Mouse (Mus musculus): ENCODE data around the gene Naa38. TPM values are rescaled to one million over a fixed set of nuclear protein-coding genes. Genes with fewer than 3 reads are reported as not detected.

Naa38 gene
- total RNA-seq, 1 experiment from 2014 or later = 137 TPM

GRCm38 (mm10) chr11:69373223-69373965, 21.9 kb upstream of the Naa38 start:
- DNase-seq = no peak

GRCm38 (mm10) chr11:69375646-69376045, 19.6 kb upstream of the Naa38 start:
- no peak for DNase-seq

GRCm38 (mm10) chr11:69377766-69378165, 17.5 kb upstream of the Naa38 start:
- no peak for DNase-seq

- no peak for DNase-seq
Observed at GRCm38 (mm10) chr11:69379600-69379999, 15.7 kb upstream of the Naa38 start.

- DNase-seq = no peak
Observed at GRCm38 (mm10) chr11:69381356-69381755, 13.9 kb upstream of the Naa38 start.

- no peak for DNase-seq
Observed at GRCm38 (mm10) chr11:69382478-69383105, 12.7 kb upstream of the Naa38 start.

GRCm38 (mm10) chr11:69384979-69385378, 10.3 kb upstream of the Naa38 start:
- DNase-seq = no peak

- DNase-seq = no peak
Observed at GRCm38 (mm10) chr11:69386758-69387157, 8.5 kb upstream of the Naa38 start.

GRCm38 (mm10) chr11:69388680-69389079, 6.6 kb upstream of the Naa38 start:
- DNase-seq = no peak

- peak; percentile 91 for DNase-seq
Observed at GRCm38 (mm10) chr11:69389531-69390399, 5.5 kb upstream of the Naa38 start.

- peak; percentile 80 for DNase-seq
Observed at GRCm38 (mm10) chr11:69390400-69391034, 4.8 kb upstream of the Naa38 start.

- peak; percentile 29 for DNase-seq
Observed at GRCm38 (mm10) chr11:69394591-69395167, 608 bp upstream of the Naa38 start.

GRCm38 (mm10) chr11:69395634-69396373, 517 bp downstream of the Naa38 start:
- DNase-seq = peak; percentile 96

- peak; percentile 69 for DNase-seq
Observed at GRCm38 (mm10) chr11:69396772-69397171, 1.5 kb downstream of the Naa38 start.

GRCm38 (mm10) chr11:69397581-69398057, 2.3 kb downstream of the Naa38 start:
- peak; percentile 58 for DNase-seq

GRCm38 (mm10) chr11:69398059-69398458, 2.8 kb downstream of the Naa38 start, which contains the start of gene Tmem88:
Gene Tmem88, minus strand, starts transcription at chr11:69398234.
- DNase-seq = peak; percentile 76

GRCm38 (mm10) chr11:69398486-69399200, 3.4 kb downstream of the Naa38 start:
- peak; percentile 16 for DNase-seq

GRCm38 (mm10) chr11:69399201-69400082, 4.2 kb downstream of the Naa38 start:
- peak; percentile 42 for DNase-seq

Data from adrenal gland, postnatal 14 days (tissue).